Mouse (Mus musculus) C2C12 (cell line): Measurements from ENCODE around the gene Pdia3. TPM values are rescaled to one million over a fixed set of nuclear protein-coding genes. Genes with fewer than 3 reads are reported as not detected.

Source experiments
- H3K27me3 ChIP-seq: one replicate; pipeline ENCODE4 v1.6.1; 2011; ENCODE audit not compliant: control insufficient read depth, insufficient read depth, insufficient read length
- H3K36me3 ChIP-seq: one replicate; pipeline ENCODE4 v1.6.1; 2011; ENCODE audit not compliant: control insufficient read depth, insufficient read depth
- H3K4me3 ChIP-seq: one replicate; pipeline ENCODE4 v1.5.1; 2011; ENCODE audit warnings: mild to moderate bottlenecking, control low read depth; ENCODE audit not compliant: poor library complexity, insufficient read depth, severe bottlenecking
- H3K79me2 ChIP-seq: one replicate; pipeline ENCODE4 v1.6.1; 2011; ENCODE audit not compliant: control insufficient read depth, insufficient read depth
- H3K79me3 ChIP-seq: one replicate; pipeline ENCODE4 v1.6.1; 2011; ENCODE audit warnings: low read depth, control low read depth
- H3ac ChIP-seq: one replicate; pipeline ENCODE3; 2011; ENCODE audit warnings: low read depth; ENCODE audit not compliant: control insufficient read depth, insufficient read length
- CEBPB ChIP-seq: IDR thresholded peaks from one replicate; pipeline ENCODE4 v1.6.1; 2011; ENCODE audit warnings: low read depth, mild to moderate bottlenecking, control low read depth, moderate library complexity
- CTCF ChIP-seq: IDR thresholded peaks from one replicate; pipeline ENCODE4 v1.5.1; 2011; ENCODE audit not compliant: control insufficient read depth, insufficient read depth, insufficient read length
- FOSL1 ChIP-seq: IDR thresholded peaks from one replicate; pipeline ENCODE4 v1.8.0; 2011; ENCODE audit warnings: mild to moderate bottlenecking, low read length; ENCODE audit not compliant: poor library complexity, insufficient read depth, severe bottlenecking
- MAX ChIP-seq: IDR thresholded peaks from one replicate; pipeline ENCODE4 v1.6.1; 2011; ENCODE audit warnings: mild to moderate bottlenecking, control low read depth
- MYOD1 ChIP-seq: IDR thresholded peaks from one replicate; pipeline ENCODE4 v1.6.1; 2011; ENCODE audit warnings: low read depth; ENCODE audit not compliant: control insufficient read depth, insufficient read length
- MYOG ChIP-seq: IDR thresholded peaks from one replicate; pipeline ENCODE4 v1.6.1; 2011; ENCODE audit not compliant: control insufficient read depth, insufficient read length; ENCODE audit errors: extremely low read depth
- USF1 ChIP-seq: IDR thresholded peaks from one replicate; pipeline ENCODE4 v1.6.1; 2011; ENCODE audit warnings: low read depth, mild to moderate bottlenecking, control low read depth, moderate library complexity
- polyA plus RNA-seq: library from polyadenylated mRNA; unstranded; fragments of >200 nt; fragmentation: generic; extraction: Trizol; gene quantifications from one replicate; pipeline ENCODE4 v1.2.1, GENCODE M21; 2012; ENCODE audit warnings: missing spikeins

Gene Pdia3
- polyA plus RNA-seq, 1 experiment: 214 TPM

DNA sequence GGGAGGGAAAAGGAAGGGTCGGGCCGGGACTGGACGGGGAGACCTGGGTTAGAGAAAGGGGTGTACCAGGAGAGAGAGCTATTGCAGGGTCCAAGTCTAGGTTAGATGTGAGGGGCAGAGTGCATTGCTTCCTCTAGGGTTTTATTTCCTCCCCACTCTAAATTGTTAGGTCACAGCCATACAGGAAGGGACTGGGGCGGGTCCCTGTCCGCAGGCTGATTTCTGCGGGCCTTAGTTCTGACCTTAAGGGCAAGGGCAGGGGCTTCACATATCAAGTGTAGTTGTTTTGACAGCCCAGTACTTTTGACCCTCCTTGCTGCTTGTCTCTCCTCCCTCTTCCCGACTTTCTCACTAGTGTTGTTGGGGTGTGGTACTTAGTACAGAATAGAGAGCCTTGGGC lies 36.5 kb downstream of the Pdia3 start:
- Histone ChIP-seq H3K79me3 (peaks cover 21% of the 10 kb centered on the region), H3ac (peak overlapping the region; percentile 83), H3K4me3 (peak overlapping the region; percentile 92), H3K27me3 (no peaks in the 10 kb centered on the region), H3K36me3 (peaks cover 36% of the 10 kb centered on the region), H3K79me2 (peaks cover 45% of the 10 kb centered on the region)
- no peak for TF ChIP-seq USF1
- TF ChIP-seq MAX: no peak
- TF ChIP-seq MYOD1: no peak
- no peak for TF ChIP-seq MYOG
- TF ChIP-seq CEBPB: no peak
- TF ChIP-seq FOSL1: no peak
- no peak for TF ChIP-seq CTCF

DNA sequence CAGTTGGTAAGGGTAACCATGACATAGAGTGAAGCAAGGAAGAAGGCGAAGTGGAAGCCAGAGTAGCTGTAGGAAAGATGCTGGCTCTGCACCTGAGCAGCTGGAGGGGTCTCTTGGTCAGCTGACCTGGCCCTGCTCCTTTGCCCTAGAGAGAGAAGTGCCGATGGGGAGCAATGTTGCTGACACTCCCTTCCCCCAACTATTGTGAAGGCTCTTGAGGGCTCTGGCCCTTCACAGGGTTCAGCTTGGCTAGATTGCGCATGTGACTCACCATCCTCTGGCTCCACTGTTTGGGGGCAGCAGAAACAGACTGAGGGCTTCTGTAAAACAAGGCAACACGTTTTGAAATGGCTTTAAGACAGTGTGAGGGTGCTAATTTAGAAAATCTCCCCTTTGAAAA lies 38.8 kb downstream of the Pdia3 start:
- no peak overlapping the region for H3K4me3 ChIP-seq
- no peak for TF ChIP-seq MYOG
- no peak for TF ChIP-seq CTCF
- no peak for TF ChIP-seq FOSL1
- no peak for TF ChIP-seq CEBPB
- TF ChIP-seq MAX: no peak
- H3K36me3 ChIP-seq: peaks cover 36% of the 10 kb centered on the region
- H3K79me2 ChIP-seq: peaks cover 51% of the 10 kb centered on the region
- H3ac ChIP-seq: no peak overlapping the region
- peaks cover 22% of the 10 kb centered on the region for H3K79me3 ChIP-seq
- no peaks in the 10 kb centered on the region for H3K27me3 ChIP-seq

DNA sequence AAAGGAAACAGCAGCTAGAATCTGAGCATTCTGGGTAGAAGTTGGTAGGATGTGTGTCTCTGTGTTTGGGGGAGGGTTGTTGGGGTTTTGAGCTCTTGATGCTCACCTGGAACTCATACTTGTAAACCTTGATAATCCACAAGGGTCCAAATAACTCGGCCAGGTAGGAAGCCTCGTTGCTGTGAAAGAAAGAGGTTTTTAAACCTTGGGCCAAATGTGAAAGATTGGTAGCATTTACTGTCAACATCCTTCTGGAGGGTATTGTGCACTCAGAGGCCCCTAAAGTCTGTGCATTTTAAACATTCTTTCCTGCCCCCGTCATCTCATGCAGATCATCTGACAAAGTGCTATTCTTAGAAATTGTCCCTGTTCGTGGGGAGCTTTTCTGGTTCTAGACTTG lies 39.4 kb downstream of the Pdia3 start, which contains the start of gene Hypk:
TSS of gene Hypk (plus strand) at position 301 of the 400 bp plus-strand sequence.
- TF ChIP-seq MYOD1: no peak
- TF ChIP-seq CEBPB: no peak
- TF ChIP-seq CTCF: no peak
- TF ChIP-seq MAX: no peak
- TF ChIP-seq USF1: no peak
- no peak for TF ChIP-seq MYOG
- TF ChIP-seq FOSL1: no peak
- peaks cover 57% of the 10 kb centered on the region for H3K79me2 ChIP-seq
- peaks cover 40% of the 10 kb centered on the region for H3K36me3 ChIP-seq
- H3ac ChIP-seq: no peak within 1 kb of the TSS
- no peak within 1 kb of the TSS for H3K4me3 ChIP-seq
- peaks cover 29% of the 10 kb centered on the region for H3K79me3 ChIP-seq
- H3K27me3 ChIP-seq: no peaks in the 10 kb centered on the region

DNA sequence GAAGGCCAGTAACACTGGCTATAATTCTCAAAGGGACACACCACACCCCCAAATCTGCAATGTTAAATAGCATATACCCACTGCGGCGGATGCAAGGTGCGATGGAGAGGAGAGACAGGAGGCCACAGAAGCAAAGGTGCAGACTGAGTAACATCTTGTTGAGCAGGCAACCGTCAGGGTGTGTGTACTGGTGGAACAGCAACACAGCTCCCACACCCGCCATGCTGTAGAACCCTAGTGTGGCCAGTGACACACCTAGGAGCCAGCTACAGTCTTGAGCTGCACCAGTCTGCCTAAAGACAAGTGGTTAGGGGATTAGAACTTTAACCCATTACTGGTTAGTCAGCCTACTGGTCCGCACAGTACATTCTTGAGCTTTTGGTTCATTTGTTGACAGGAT lies 40.3 kb downstream of the Pdia3 start:
- TF ChIP-seq USF1 (no peak), MYOD1 (no peak), MYOG (no peak), CTCF (no peak), MAX (no peak), CEBPB (no peak), FOSL1 (no peak)
- Histone ChIP-seq H3ac (no peak overlapping the region), H3K27me3 (no peaks in the 10 kb centered on the region), H3K4me3 (no peak overlapping the region), H3K79me3 (peaks cover 31% of the 10 kb centered on the region), H3K36me3 (peaks cover 48% of the 10 kb centered on the region), H3K79me2 (peaks cover 65% of the 10 kb centered on the region)

DNA sequence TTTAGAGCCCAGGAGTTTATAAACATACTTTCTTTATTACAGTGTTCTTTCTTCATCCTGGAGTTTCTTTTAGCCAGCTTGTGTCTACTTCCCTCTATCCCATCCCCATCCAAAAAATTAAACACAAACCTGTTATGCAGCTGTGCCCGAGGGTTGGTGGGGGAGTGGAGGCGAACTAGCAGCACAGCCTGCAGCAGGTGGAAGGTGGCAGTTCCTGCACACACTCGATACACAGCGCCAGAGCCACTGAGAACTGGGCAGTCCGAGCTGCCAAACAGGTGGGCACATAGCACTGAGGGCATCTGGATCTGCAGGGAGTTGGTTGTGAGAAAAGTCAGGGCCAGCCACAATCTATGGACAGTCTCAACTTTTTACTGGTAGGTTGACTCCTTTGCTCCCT lies 42.0 kb downstream of the Pdia3 start:
- peaks cover 52% of the 10 kb centered on the region for H3K79me2 ChIP-seq
- TF ChIP-seq CTCF (no peak), USF1 (no peak), CEBPB (no peak), MYOG (no peak), FOSL1 (no peak)
- H3K36me3 ChIP-seq: peaks cover 47% of the 10 kb centered on the region
- peaks cover 21% of the 10 kb centered on the region for H3K79me3 ChIP-seq
- H3K4me3 ChIP-seq: no peak overlapping the region
- H3K27me3 ChIP-seq: no peaks in the 10 kb centered on the region
- H3ac ChIP-seq: no peak overlapping the region

DNA sequence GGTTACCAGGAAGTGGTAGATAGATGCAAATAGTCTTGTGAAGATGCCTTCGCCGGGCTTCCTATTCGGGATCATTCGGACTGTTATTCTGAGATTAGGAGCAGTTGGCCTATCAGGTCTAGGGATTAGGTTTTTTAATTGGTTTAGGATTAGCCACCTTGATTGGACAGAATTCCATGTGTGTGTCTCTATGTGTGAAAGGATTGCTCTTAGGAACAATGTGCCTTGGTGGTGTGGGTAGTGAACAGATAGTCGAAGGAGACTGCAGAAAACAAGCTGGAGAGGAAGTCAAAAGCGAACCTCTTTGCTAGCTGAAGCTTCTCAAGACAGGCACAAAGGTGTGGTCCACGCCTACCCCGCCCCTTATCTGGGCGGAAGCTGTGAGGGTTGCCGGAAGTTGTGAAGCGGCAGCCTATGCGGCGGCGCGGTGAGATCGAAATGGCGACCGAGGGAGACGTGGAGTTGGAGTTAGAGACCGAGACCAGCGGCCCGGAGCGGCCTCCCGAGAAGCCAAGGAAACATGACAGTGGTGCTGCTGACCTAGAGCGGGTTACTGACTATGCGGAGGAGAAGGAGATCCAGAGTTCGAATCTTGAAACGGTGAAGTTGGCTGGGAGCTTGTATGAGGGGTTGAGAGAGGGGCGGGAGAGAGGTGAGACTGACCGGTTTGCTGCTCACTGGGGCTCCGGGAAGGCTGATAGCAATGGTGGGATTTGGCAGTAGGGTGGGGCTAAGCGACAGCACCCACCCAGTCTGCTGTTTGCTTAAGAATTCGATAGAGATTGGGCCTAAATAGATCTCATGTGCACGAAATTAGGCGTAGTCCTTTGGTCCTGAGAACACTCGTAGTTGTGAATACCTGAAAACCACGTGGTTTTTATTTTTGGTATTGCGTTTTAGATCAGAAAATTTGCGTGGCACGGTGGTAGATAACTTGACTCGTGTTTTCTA lies 43.4 kb downstream of the Pdia3 start, which contains the start of gene Serinc4:
TSS of gene Serinc4 (minus strand) at position 90 of the 951 bp plus-strand sequence.
- Histone ChIP-seq H3K4me3 (peak within 1 kb of the TSS; percentile 56), H3K79me3 (peaks cover 12% of the 10 kb centered on the region), H3K27me3 (no peaks in the 10 kb centered on the region), H3K79me2 (peaks cover 39% of the 10 kb centered on the region), H3K36me3 (peaks cover 36% of the 10 kb centered on the region), H3ac (peak within 1 kb of the TSS; percentile 75)
- TF ChIP-seq CTCF: no peak
- TF ChIP-seq MAX: peak; percentile 80
